Mouse (Mus musculus): Measurements from ENCODE around the gene Cds2.
"Not testable (repeated sequence)": the region's sequence is repeated elsewhere in the genome, so short reads cannot be mapped to it uniquely, and the experiment has no call there.

Gene Cds2

DNA sequence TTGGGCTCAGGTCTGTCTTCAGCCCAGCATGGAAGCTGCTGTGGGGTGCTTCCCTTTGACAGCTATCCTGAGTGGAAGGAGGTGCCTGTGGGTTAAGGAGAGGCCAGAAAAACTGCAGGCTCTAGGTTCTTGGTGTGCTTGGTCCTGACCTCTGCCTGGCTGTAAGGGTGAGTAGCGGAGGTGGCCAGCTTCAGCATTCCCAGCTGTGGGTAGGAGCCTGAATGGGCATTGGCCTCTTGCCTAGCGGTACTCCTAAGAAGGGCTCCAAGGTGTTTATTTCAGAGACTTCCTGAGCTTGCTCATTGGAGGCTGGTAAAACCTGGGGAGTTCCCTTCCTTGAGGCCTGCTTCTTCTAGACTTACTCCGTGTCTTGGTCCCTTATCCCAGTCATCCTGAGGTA, 28.3 kb downstream of the Cds2 start:
- no peak for DNase-seq (ENCODE audit: low read depth, low spot score)

DNA sequence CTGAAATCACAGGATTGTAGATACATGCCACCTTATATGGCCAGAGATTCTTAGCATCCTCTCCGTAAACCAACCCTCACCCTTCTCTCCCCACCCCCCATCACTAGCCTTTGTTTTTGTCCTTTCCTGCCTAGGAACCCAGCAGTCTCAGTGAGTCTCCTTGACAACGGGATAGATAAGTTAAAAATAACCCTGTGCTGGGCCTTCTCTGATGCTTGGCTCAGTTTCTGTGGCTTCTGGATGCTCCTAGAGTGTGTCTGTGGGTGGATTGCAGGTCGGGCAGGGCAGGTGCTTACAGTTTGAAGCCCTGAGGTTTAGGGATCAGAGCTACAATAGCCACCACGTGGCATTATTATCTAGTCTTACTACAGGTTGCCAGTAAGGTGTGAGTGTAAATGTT, 29.1 kb downstream of the Cds2 start:
- DNase-seq (ENCODE audit: low read depth, low spot score) = no peak

DNA sequence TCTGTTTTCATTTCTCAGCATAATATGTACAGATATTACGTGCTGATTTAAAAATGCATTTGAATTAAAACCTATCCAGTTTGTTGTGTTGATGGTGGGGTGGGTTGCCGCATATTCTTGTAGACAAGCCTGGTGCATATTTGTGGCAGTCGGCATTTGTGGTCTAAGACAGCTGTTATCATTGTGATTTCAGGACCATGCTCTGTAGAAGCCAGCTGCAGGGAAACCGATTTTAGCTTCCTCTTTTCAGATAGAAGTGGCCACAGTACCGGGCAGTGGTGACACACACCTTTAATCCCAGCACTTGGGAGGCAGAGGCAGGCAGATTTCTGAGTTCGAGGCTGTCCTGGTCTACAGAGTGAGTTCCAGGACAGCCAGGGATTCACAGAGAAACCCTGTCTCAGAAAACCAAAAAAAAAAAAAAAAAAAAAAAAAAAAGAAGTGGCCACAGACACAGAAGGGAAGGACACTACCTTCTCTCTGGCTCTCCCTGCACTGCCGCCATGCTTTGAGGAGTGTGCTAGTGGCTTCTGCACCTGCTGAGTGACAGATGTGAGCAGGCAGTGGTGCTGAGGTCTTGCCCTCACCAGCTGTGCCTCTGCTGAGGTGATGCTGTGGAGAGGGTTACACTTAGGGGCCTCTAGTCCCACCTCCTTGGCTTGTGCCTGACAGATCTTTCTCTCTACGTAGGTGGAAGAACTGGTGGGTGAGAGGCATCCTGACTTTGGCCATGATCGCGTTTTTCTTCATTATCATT, 30.9 kb downstream of the Cds2 start:
- DNase-seq (ENCODE audit: low read depth, low spot score) = no peak

DNA sequence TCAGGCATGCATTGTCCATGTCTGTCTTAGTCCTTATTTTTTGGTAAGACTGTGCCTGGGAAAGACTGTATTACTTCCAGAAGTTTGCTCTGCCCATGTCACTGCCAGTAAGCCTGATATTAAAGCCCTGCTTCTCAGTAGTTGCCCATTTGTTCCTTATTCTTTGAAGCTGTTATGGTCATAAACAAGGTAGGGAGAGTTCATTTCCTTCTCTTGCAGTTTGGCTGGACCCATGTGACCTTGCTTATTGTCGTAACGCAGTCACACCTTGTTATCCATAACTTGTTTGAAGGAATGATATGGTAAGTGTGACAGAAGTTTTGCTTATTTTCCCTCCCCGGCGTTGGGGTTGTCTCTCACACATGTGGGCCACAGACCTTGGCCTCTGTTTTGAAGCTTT, 35.3 kb downstream of the Cds2 start:
- no peak for DNase-seq (ENCODE audit: low read depth, low spot score)

DNA sequence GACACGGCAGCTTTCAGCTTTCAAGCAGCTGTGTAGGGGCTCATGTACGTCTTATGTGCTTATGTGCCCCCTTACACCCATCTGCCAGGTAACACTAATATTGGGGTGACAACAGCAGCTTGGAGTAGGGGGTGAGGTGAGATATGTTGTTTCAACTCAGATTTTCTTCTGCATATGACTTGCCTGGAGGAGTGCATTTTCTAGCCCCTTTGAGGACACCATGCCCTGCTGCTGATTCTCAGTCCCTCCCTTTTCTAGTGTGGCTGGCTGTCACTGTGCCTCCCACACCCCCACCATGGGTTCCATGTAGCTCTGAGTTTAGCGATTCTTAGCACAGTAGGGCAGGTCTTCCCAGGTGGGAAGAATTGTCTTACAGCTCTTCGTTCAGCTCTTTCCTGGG, 38.5 kb downstream of the Cds2 start:
- DNase-seq (ENCODE audit: low read depth, low spot score) = no peak

DNA sequence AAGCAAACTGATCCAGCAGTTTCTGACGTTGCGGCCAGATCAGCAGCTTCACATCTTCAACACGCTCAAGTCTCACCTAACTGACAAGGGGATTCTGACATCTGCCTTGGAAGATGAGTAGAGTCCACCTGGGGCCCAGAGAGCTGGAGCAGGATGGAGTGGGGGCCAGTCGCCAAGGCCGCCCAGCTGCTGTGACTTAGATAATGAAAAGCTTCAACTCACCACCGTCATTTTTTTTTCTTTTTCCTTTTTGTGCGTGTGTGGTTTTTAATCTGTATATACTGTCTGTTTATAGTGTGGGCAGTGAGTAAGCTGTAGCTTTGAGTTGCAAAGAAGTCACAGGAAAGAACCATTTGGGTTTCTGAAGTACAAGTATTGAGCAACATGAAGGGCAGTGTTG, 42.2 kb downstream of the Cds2 start:
- DNase-seq (ENCODE audit: low read depth, low spot score) = no peak

DNA sequence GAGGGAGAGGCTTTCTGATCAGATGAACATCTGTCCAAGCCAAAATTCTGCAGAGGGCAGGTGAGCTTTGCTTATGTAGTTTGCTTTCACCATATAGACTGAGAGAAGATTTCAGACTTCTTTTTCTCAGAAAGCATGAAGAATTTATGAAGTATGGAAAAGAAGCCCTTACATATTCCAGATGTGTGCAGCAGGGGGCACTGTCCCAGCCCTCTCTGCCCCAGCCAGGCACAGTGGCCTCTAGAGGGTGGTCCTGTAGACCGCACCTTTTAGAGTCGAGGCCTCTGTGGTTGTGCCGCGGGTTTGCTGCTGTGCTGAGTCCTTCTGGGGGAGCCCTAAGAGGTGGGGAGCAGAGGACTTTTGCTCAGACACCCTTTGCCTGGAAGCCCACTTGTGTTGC, 43.0 kb downstream of the Cds2 start:
- peak; percentile 59 for DNase-seq (ENCODE audit: low read depth, low spot score)

DNA sequence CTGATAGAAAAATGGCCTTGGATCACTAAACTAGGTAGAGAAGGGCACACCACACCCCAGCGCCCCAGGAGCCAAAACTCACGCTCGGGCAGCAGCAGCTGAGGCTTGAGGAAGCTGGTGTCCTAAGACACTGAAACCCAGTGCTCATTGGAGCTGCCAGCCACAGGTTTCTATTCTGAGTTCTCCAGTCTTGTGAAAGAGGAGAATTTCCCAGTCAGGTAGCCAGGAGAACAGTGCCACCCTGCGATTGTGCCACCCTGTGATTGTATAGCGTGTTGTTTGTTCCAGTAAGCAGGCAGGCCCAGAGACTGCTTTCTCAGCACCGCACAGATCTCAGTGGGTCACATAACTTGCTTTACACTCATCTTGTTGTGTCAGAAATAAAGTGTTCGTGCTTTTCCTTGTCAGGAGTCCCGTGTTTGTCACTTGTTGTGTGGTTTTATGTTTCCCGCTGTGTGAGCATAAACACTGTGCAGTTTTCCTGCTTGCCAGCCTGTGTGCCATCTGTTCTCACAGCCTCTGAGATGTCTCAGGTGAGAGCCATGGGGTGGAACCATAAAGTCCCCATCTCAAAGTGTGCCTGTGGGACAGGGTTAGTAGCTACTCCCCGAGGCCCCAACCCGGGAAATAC, 44.4 kb downstream of the Cds2 start:
- DNase-seq (ENCODE audit: low read depth, low spot score) = no peak

DNA sequence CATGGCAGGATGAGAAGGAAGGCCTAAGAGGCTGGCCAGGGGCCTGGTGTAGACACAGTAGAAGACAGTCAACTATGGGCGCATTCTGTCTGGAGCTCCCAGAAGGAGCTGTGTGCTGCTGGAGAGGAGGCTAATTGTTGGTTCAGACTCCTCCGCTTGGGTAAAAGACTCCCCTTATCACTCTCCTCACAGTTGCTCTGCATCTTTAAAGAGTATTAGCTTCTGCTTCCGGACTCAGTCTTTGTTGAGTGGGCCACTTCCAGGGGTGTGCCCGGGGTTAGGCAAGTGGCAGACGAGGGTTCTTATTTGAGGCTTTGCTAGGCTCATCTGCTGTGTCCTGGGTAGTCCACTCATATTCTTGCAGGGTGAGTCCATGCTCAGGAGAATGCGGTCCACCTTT, 45.9 kb downstream of the Cds2 start:
- no peak for DNase-seq (ENCODE audit: low read depth, low spot score)

DNA sequence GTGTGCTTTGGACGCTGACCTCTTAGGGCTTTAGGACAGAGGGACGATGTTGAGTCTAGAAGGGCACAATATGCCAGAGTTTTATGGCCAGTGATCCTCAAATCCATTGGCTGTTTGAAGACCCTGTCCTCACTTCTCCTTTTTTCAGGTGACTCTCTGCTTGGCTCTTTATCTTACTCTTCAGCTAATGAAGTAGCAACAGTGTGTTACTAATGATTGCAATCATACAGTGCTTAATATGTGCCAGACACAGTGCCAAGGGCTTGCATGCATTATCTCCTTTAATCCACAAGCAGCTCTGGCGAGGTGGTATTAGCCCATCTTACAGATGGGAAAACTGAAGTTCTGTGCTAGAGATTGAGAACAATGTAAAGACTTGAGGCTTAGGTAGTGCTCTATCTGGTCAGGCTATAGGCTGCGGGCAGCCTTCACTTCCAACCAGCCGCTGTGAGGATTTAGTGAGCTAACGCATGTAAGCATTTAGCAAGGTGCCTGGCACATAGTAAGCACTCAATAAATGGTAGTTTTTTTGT, 46.5 kb downstream of the Cds2 start:
- DNase-seq (ENCODE audit: low read depth, low spot score) = no peak

DNA sequence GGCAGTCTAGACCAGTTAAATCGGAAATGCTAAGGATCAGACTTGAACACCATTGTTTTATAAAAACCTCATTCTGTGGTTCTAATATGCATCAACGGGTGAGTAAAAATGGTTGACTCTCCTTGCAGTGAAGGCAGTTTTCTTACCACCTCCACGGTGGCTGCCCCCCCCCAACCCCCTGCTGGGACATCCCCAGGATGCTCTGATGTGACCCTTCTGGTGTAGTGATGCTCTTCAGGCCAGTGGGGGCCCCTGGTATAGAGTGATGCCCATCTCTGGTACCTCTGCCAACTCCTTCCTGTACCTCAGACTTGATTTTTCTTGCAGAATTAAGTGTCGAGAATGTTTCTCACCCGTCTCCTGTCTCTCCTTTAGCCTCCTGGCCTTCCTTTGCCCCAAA, 49.7 kb downstream of the Cds2 start:
- no peak for DNase-seq (ENCODE audit: low read depth, low spot score)

DNA sequence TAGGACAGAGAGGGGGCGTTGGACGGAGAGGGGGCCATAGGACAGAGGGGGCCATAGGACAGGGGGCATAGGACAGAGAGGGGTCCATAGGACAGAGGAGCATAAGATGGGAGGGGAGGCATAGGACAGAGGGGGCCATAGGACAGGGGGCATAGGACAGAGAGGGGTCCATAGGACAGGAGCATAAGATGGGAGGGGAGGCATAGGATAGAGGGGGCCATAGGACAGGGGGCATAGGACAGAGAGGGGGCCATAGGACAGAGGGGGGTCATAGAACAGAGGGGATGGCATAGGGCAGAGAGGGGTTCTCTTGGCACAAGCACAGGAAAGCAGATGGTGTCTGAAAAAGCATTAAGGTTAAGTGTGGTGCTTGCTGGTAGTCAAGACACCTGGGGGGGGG, 50.6 kb downstream of the Cds2 start:
- no peak for DNase-seq (ENCODE audit: low read depth, low spot score)

DNA sequence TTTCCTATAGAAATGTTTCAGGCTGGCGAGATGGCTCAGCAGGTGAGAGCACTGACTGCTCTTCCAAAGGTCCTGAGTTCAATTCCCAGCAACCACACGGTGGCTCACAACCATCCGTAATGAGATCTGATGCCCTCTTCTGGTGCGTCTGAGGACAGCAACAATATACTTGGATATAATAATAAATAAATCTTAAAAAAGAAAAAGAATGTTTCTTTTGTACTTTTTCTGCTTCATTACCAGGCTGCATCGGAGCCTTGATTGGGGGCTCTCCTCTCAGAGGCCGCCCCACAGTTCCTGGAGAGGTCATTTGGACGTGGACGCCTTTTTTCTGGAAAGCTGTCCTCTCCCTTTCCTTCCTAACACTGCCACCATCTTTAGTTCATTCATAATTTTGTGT, 51.1 kb downstream of the Cds2 start:
- DNase-seq (ENCODE audit: low read depth, low spot score) = not testable (repeated sequence)

DNA sequence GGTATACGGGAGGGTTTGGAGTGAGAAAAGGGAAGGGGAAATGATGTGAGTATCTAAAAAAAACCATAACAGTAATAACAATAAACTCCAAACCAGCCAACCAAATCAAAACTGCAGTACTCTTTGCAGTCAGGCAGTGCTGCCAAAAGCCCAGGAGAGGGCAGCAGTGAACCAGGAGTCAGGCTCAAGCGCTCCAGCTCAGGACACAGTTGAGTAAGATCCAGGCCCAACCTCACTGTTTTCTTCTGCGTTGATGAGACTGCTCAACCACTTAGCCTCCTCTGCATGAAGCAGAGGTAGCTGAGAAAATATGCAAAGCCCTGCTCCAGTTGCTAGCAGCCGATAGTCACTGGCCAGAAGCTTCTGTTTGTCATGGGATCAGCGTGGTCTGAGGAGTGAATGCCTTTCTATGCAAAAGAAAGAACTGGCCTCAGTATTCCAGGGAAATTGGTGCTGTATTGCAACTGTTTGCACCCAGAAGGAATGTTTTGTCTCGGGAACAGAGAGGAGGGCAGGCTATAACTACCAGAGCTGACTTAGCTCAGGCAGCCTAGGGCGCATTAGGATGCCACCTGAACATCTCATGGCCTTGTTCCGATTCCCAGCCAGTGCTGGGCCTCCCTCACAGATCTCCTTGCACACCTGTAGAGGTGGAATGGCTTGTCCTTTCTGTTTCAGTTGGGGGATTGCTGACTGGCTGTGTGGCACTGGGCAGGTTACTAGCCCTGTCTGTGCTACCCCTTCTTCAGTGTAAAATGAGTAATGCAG, 53.3 kb downstream of the Cds2 start:
- peak; percentile 83 for DNase-seq (ENCODE audit: low read depth, low spot score)

DNA sequence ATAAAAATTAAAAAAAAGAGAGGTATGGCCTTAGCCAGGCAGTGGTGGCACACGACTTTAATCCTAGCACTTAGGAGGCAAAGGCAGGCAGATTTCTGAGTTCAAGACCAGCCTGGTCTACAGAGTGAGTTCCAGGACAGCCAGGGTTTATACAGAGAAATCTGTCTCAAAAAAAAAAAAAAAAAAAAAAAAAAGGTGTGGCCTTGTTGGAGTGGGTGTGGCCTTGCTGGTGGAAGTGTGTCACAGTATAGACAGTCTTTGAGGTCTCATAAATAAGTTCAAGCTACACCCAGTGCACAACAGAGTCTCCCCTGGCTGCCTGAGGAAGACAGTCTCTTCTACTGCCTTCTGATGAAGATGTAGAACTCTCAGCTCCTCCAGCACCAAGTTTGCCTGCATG, 54.2 kb downstream of the Cds2 start:
- DNase-seq (ENCODE audit: low read depth, low spot score) = no peak

DNA sequence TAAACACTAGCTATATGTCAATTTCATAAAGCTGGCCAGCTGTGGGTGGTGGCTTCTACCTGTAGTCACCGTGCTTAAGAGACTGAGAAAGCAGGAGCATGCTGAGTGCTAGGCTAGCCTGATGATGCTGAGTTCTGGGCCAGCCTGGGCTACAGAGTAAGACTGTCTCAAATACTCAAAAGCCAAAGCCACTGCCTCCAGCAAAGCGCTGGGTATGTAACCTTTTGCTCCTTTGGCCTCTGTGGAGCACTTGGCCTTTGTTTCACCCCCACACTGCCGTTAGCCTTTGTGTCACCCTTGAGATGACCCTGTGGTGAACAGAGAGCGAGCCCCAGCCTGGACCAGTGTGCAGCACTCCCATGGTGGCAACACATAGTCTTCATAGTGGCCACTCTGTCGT, 57.6 kb downstream of the Cds2 start:
- no peak for DNase-seq (ENCODE audit: low read depth, low spot score)

DNA sequence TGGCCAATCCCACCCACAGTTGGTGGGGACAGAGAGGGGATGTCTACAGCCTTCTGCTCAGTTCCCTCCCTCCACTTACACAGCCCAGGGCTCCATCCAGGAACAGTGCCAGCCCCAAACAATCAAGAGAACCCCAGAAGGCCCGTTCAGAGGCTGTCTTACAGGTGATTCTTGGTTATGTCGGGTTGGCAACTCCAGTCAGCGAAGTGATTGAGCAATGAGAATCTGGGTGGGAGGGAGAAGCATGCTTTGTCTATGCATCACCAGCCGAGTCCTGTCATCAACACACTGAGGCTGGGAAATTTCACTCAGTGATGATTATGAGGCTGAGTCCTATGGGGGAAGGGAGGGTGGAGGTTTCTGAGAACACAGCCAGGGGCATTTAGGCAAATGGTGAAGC, 60.6 kb downstream of the Cds2 start:
- DNase-seq (ENCODE audit: low read depth, low spot score) = no peak

DNA sequence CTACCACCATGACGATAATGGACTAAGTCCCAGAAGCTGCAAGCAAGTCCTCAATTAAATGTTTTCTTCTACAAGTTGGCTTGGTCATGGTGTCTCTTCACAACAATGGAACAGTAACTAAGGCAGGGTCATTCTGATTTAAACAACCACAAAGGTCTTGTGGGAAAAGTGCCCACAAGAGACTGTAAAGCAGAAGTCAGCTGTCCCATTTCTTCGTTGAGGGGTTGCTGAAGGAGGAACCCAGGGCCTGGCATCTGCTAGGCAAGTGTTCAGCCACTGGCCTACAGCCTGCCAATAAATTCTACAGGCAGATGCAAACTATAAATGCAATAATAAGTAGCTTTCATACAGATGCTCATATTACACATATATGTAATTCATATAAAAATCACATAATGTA, 74.3 kb downstream of the Cds2 start:
- no peak for DNase-seq (ENCODE audit: low read depth, low spot score)

DNA sequence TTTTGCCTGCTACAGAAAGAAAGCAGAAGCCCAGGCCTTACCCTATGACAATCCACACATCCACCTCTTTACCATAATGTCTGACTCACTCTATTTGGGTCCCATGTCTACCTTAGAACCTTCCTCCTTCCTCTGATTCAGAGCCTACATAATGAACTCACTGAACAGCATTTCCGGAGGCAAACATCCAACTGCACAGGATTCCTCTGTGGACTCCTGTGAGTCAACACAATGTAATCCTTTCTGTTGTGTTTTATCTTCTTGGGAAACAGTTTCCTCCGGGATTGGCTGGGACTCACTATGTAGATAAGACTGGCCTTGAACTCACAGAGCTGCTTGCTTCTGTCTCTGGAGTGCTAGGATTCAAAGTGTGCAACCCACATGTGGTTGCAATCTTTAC, 77.4 kb downstream of the Cds2 start:
- DNase-seq (ENCODE audit: low read depth, low spot score) = no peak

DNA sequence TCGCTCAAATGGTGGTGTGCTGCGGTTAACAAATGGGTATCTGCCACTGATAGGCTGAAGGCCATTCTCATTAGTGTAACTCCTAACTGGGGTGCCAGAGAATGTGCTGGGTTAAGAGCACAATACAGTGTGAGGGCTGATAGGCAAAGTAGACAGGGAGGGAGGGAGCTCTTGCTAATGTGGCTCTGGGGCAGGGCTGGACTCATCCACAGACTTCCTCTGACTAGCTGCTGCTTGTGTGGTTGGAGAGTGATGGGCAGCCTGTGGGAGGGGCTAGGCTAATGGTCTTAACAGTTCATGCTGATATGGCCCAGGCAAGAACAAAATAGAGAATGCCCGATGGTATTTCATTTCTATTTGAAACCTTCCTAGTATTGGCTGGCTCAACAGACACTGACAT, 78.3 kb downstream of the Cds2 start:
- DNase-seq (ENCODE audit: low read depth, low spot score) = peak; percentile 9

DNA sequence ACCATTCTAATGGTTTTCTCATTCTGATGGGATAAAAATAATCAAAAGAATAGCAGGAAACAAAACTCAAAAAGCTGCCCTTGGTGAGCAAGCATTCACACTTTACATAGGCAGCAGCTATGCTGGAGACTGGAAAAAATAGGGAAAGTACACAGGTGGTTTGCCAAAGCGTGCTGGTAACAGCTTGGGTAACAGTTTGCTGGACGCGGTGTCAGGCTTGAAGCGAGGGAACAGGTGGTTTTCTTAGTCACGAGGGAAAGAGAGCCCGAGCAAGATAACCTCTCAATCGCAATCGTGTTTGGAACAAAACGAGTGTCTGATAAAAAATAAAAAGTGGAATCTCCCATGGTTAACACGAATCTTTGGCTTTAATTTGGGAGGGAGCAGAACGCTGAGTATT, 80.9 kb downstream of the Cds2 start:
- DNase-seq (ENCODE audit: low read depth, low spot score) = no peak

All from ZHBTc4 (cell line).